In genomic region chr17:81038707-81039408, GRCm38 (mm10) we compare ENCODE assay signal across 25 mouse cellular contexts. TPM values are rescaled to one million over a fixed set of nuclear protein-coding genes. Genes with fewer than 3 reads are reported as not detected.
DNase-seq lines count a peak whose midpoint lies in the region; ATAC-seq lines count a peak whose summit lies in the region.
"Had no signal": no experiment of that assay in that cellular context is flagged by ENCODE, and none has a peak within 500 bp of the region (broad histone marks: within the 10 kb centered on the region; RNA-seq: fewer than 3 reads in every experiment).

No protein-coding gene starts in this region.

- ATAC-seq in liver, embryonic 11.5 days (replicated peaks; ENCODE audit: low FRiP score) = peak; percentile 81
- ATAC-seq in liver, embryonic 13.5 days (ENCODE audit: low read depth) = peak; percentile 82
- peak; percentile 33; the same call in 1 of the 2 replicates for ATAC-seq in stomach, embryonic 14.5 days (ENCODE audit: insufficient number of reproducible peaks, insufficient read depth, low FRiP score, low read depth)
- no peak for ATAC-seq in hindbrain, embryonic 12.5 days (ENCODE audit: low FRiP score)
- ATAC-seq: forebrain, embryonic 13.5 days; hindbrain, postnatal 0 days had no signal

- peaks cover 8% of the 10 kb centered on the region for H3K4me1 ChIP-seq in liver, embryonic 11.5 days (replicated peaks; ENCODE audit: control insufficient read depth, insufficient read depth, low read length)
- H3K4me1 ChIP-seq in liver, embryonic 13.5 days (replicated peaks) = peaks cover 45% of the 10 kb centered on the region
- H3K4me1 ChIP-seq in stomach, embryonic 14.5 days (ENCODE audit: control insufficient read depth, insufficient read depth, low read length) = no peaks in the 10 kb centered on the region
- H3K4me1 ChIP-seq in hindbrain, embryonic 12.5 days = no peaks in the 10 kb centered on the region
- H3K4me1 ChIP-seq: forebrain, embryonic 13.5 days; midbrain, embryonic 10.5 days; neural tube, embryonic 13.5 days had no signal

- H3K9me3 ChIP-seq in liver, embryonic 11.5 days (ENCODE audit: control insufficient read depth, low read length) = no peaks in the 10 kb centered on the region
- H3K9me3 ChIP-seq in liver, embryonic 13.5 days (replicated peaks) = no peaks in the 10 kb centered on the region
- H3K9me3 ChIP-seq in stomach, embryonic 14.5 days (ENCODE audit: control insufficient read depth, low read depth, low read length) = no peaks in the 10 kb centered on the region
- H3K9me3 ChIP-seq in hindbrain, embryonic 12.5 days (replicated peaks) = no peaks in the 10 kb centered on the region
- H3K9me3 ChIP-seq: forebrain, embryonic 13.5 days; heart, embryonic 13.5 days; midbrain, embryonic 10.5 days; neural tube, embryonic 13.5 days had no signal

- no peak overlapping the region for H3K27ac ChIP-seq in liver, embryonic 11.5 days (ENCODE audit: low read depth, low read length)
- H3K27ac ChIP-seq in liver, embryonic 13.5 days = peak overlapping the region; percentile 23; the same call in 1 of the 2 replicates
- H3K27ac ChIP-seq in stomach, embryonic 14.5 days (ENCODE audit: low read length) = no peak overlapping the region
- no peak overlapping the region for H3K27ac ChIP-seq in hindbrain, embryonic 12.5 days
- H3K27ac ChIP-seq: forebrain, embryonic 13.5 days; heart, embryonic 13.5 days; hindbrain, postnatal 0 days; left cerebral cortex, adult 2 months; midbrain, embryonic 10.5 days; neural tube, embryonic 13.5 days had no signal

- 67% methylated on average over 2 of the region's 2 CpGs for WGBS in liver, embryonic 11.5 days
- 33% methylated on average over 2 of the region's 2 CpGs for WGBS in liver, embryonic 13.5 days (ENCODE audit: insufficient replicate concordance)
- WGBS in stomach, embryonic 14.5 days = 86% methylated on average over 2 of the region's 2 CpGs
- WGBS in hindbrain, embryonic 12.5 days = 95% methylated on average over 2 of the region's 2 CpGs

- no peak overlapping the region for H3K4me2 ChIP-seq in liver, embryonic 11.5 days
- no peak overlapping the region for H3K4me2 ChIP-seq in liver, embryonic 13.5 days
- no peak overlapping the region for H3K4me2 ChIP-seq in stomach, embryonic 14.5 days (replicated peaks; ENCODE audit: low read depth, low read length)
- no peak overlapping the region for H3K4me2 ChIP-seq in hindbrain, embryonic 12.5 days (replicated peaks)
- H3K4me2 ChIP-seq: forebrain, embryonic 13.5 days; heart, embryonic 13.5 days; neural tube, embryonic 13.5 days had no signal

- H3K27me3 ChIP-seq in liver, embryonic 11.5 days (replicated peaks; ENCODE audit: control insufficient read depth, insufficient read depth, low read length) = no peaks in the 10 kb centered on the region
- no peaks in the 10 kb centered on the region for H3K27me3 ChIP-seq in liver, embryonic 13.5 days
- no peaks in the 10 kb centered on the region for H3K27me3 ChIP-seq in stomach, embryonic 14.5 days (ENCODE audit: control insufficient read depth, insufficient read depth, low read length)
- no peaks in the 10 kb centered on the region for H3K27me3 ChIP-seq in hindbrain, embryonic 12.5 days
- H3K27me3 ChIP-seq: forebrain, embryonic 13.5 days; heart, embryonic 13.5 days; neural tube, embryonic 13.5 days had no signal

- no peak overlapping the region for H3K4me3 ChIP-seq in liver, embryonic 11.5 days (ENCODE audit: low read depth, low read length)
- no peak overlapping the region for H3K4me3 ChIP-seq in liver, embryonic 13.5 days (replicated peaks)
- H3K4me3 ChIP-seq in stomach, embryonic 14.5 days (ENCODE audit: low read depth, low read length) = no peak overlapping the region
- H3K4me3 ChIP-seq in hindbrain, embryonic 12.5 days = no peak overlapping the region
- H3K4me3 ChIP-seq: forebrain, embryonic 13.5 days; heart, embryonic 13.5 days; left cerebral cortex, adult 2 months; midbrain, embryonic 10.5 days; neural tube, embryonic 13.5 days had no signal

- peaks cover 17% of the 10 kb centered on the region; the same call in 1 of the 2 replicates for H3K36me3 ChIP-seq in liver, embryonic 11.5 days (ENCODE audit: control insufficient read depth, insufficient read depth, low read length)
- H3K36me3 ChIP-seq in liver, embryonic 13.5 days = peaks cover 54% of the 10 kb centered on the region
- H3K36me3 ChIP-seq in stomach, embryonic 14.5 days (ENCODE audit: control insufficient read depth, insufficient read depth, low read length) = peaks cover 22% of the 10 kb centered on the region; the same call in 1 of the 2 replicates
- peaks cover 49% of the 10 kb centered on the region for H3K36me3 ChIP-seq in hindbrain, embryonic 12.5 days

- no peak for DNase-seq in liver, embryonic 11.5 days (ENCODE audit: low spot score)
- no peak for DNase-seq in liver
- DNase-seq in c-Kit-positive CD71-positive TER-119-positive erythroid progenitor cells, embryonic 14.5 days (ENCODE audit: low spot score) = peak; percentile 29
- DNase-seq in liver, embryonic 13.5 days = no peak
- no peak for DNase-seq in spleen, adult 18-20 months
- no peak for DNase-seq in yolk sac, embryonic 10.5 days (ENCODE audit: low spot score)
- DNase-seq: cerebellum, adult 2 months; cerebellum, postnatal 36 days; gastrocnemius, postnatal 10 days; heart, adult 18-20 months; heart, postnatal 4 days; kidney, adult 8-10 months; kidney, postnatal 25 days; left cerebral cortex, postnatal 4 days; lung, adult 18-20 months; right cerebral cortex, postnatal 4 days; thymus, postnatal 25 days had no signal

- no peak overlapping the region for H3K9ac ChIP-seq in liver, embryonic 11.5 days (ENCODE audit: low read depth, low read length)
- no peak overlapping the region for H3K9ac ChIP-seq in liver, embryonic 13.5 days
- H3K9ac ChIP-seq in stomach, embryonic 14.5 days (replicated peaks; ENCODE audit: low read depth, low read length) = no peak overlapping the region
- no peak overlapping the region for H3K9ac ChIP-seq in hindbrain, embryonic 12.5 days
- H3K9ac ChIP-seq: forebrain, embryonic 13.5 days; heart, embryonic 13.5 days; neural tube, embryonic 13.5 days had no signal

RNA-seq across cellular contexts. Expression of gene Thumpd2, which starts 26.0 kb away (rescaled TPM):
- polyA plus RNA-seq in liver, embryonic 11.5 days (2014; fragmentation: Nextera tagmentation; extraction: Ambion mirVana) = 15.8 and 16.8 TPM in 2 replicates
- polyA plus RNA-seq in liver, embryonic 13.5 days (2015; fragmentation: Nextera tagmentation; extraction: Ambion mirVana) = 7.8 and 10.5 TPM in 2 replicates
- 13.0 and 15.2 TPM in 2 replicates for polyA plus RNA-seq in stomach, embryonic 14.5 days (2014; fragmentation: Nextera tagmentation; extraction: Ambion mirVana)
- polyA plus RNA-seq in hindbrain, embryonic 12.5 days (2016; fragmentation: Nextera tagmentation; extraction: Ambion mirVana) = 12.9 and 13.3 TPM in 2 replicates
